Mouse (Mus musculus) limb, embryonic 11.5 days (tissue): ENCODE data around the gene Snn. TPM values are rescaled to one million over a fixed set of nuclear protein-coding genes. Genes with fewer than 3 reads are reported as not detected.

Source experiments
- ATAC-seq: fragments of 200-750 bp; cut with Nextera tagmentation; 2 replicates; pipeline ENCODE4 v1.8.0; 2017; ENCODE audit warnings: low read depth; ENCODE audit not compliant: insufficient number of reproducible peaks, low FRiP score, low TSS enrichment
- DNase-seq: peaks from one replicate; pipeline ENCODE4 v3.0.0-alpha.2; 2015; ENCODE audit warnings: low spot score
- H3K27ac ChIP-seq: fragments of 300-500 bp; sonication (generic); replicated peaks from 2 replicates; pipeline ENCODE4 v1.5.1; 2014; ENCODE audit warnings: low read depth, mild to moderate bottlenecking, low read length
- H3K27me3 ChIP-seq: fragments of 300-500 bp; sonication (generic); 2 replicates; pipeline ENCODE4 v1.6.1; 2014; ENCODE audit warnings: mild to moderate bottlenecking, low read length, mixed read lengths; ENCODE audit not compliant: control insufficient read depth, insufficient read depth
- H3K36me3 ChIP-seq: fragments of 300-500 bp; sonication (generic); 2 replicates; pipeline ENCODE4 v1.6.1; 2014; ENCODE audit warnings: mild to moderate bottlenecking, low read length, moderate library complexity, mixed read lengths; ENCODE audit not compliant: control insufficient read depth, insufficient read depth
- H3K4me1 ChIP-seq: fragments of 300-500 bp; sonication (generic); 2 replicates; pipeline ENCODE4 v1.6.1; 2014; ENCODE audit warnings: low read length, mixed read lengths; ENCODE audit not compliant: control insufficient read depth, insufficient read depth
- H3K4me2 ChIP-seq: fragments of 300-500 bp; sonication (generic); 2 replicates; pipeline ENCODE4 v1.6.1; 2014; ENCODE audit warnings: low read depth, mild to moderate bottlenecking, moderate library complexity; ENCODE audit not compliant: severe bottlenecking
- H3K4me3 ChIP-seq: fragments of 300-500 bp; sonication (generic); 2 replicates; pipeline ENCODE4 v1.5.1; 2014; ENCODE audit warnings: low read depth, low read length
- H3K9ac ChIP-seq: fragments of 300-500 bp; sonication (generic); 2 replicates; pipeline ENCODE4 v1.6.1; 2014; ENCODE audit warnings: mild to moderate bottlenecking, low read length
- H3K9me3 ChIP-seq: fragments of 300-500 bp; sonication (generic); 2 replicates; pipeline ENCODE4 v1.6.1; 2016; ENCODE audit warnings: low read length; ENCODE audit not compliant: control insufficient read depth
- WGBS: fragments of 180-500 bp; shearing (Covaris S2); extraction: QIAGEN DNeasy Blood & Tissue Kit; methylation state at CpG from one replicate; pipeline ENCODE4 v1.1.7; 2014; 5-methylcytosine and 5-hydroxymethylcytosine counted together
- polyA plus RNA-seq: library from polyadenylated mRNA; unstranded; fragments of >200 nt; fragmentation: Nextera tagmentation; extraction: Ambion mirVana; gene quantifications from 2 replicates; pipeline ENCODE4 v1.2.1, GENCODE M21; 2014

The Snn gene
- polyA plus RNA-seq, 1 experiment from 2014 or later = 54.2 TPM

DNA sequence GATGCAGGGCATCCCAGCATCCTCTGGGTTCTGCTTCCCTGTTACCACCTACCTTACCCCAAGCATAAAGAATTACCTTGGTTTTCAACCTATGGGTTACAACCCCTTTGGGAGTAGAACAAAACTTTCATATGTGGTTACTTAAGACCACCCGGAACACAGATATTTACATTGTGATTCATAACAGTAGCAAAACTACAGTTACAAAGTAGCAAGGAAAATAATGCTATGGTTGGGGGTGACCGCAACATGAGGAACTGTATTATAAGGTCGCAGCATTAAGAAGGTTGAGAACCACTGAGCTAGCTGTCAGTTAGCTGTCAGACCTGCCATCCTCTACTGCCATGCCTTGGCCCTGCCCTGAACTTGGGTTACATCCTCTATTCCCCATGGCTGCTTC lies 7.9 kb downstream of the Snn start:
- H3K4me1 ChIP-seq = peaks cover 19% of the 10 kb centered on the region
- H3K4me2 ChIP-seq = no peak overlapping the region
- DNase-seq (no peak), ATAC-seq (no peak)
- H3K9me3 ChIP-seq = no peaks in the 10 kb centered on the region
- no peak overlapping the region for H3K27ac ChIP-seq
- H3K9ac ChIP-seq = no peak overlapping the region; the same call in 1 of the 2 replicates
- H3K36me3 ChIP-seq = peaks cover 3% of the 10 kb centered on the region; the same call in 1 of the 2 replicates
- 96% methylated on average over 3 of the region's 3 CpGs for WGBS
- no peaks in the 10 kb centered on the region for H3K27me3 ChIP-seq
- no peak overlapping the region for H3K4me3 ChIP-seq

- Histone ChIP-seq H3K36me3 (peaks cover 8% of the 10 kb centered on the region; the same call in 1 of the 2 replicates), H3K4me2 (no peak overlapping the region), H3K9ac (no peak overlapping the region), H3K4me3 (no peak overlapping the region), H3K27me3 (no peaks in the 10 kb centered on the region), H3K4me1 (peaks cover 19% of the 10 kb centered on the region), H3K9me3 (no peaks in the 10 kb centered on the region), H3K27ac (no peak overlapping the region)
- WGBS = 82% methylated on average over 6 of the region's 6 CpGs
- ATAC-seq (no peak), DNase-seq (no peak)
Observed at GRCm38 (mm10) chr16:11069271-11069670, 8.5 kb downstream of the Snn start.

DNA sequence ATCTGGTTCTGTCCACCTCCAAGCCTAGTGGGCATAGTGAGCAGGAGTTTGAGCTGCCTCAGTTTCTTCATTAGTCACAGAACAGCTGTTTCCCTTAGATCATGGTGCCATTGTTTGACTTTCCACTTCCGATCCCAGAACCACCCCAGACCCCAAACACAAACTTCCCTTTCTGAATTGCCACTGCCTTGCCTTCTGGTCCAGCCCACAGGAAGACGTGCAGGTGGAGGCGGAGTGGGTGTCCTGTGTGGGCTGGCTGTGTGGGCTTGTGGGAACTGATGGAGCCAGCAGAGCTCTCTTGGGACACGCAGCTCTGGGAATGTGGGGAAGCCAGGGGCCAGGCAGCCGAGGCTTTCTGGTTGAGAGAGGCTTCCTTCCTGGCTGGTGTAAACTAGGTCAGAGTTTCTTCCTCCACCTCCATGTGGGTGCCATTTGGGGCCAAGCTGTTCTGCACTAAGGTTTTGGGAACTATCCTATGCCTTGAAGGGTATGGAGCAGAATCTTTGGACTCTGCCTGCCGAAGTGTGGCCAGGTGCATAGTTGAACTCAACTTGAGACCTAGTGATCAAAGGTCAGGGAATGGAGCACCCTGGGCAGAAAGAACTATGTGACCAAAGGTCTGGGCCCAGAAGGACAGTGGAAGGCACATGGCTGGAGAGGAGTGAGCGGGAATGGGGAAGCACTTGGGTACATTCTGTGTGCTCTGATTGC lies 9.1 kb downstream of the Snn start:
- no peak overlapping the region for H3K4me3 ChIP-seq
- no peak overlapping the region for H3K9ac ChIP-seq
- no peaks in the 10 kb centered on the region for H3K27me3 ChIP-seq
- WGBS = 91% methylated on average over 7 of the region's 7 CpGs
- H3K36me3 ChIP-seq = peaks cover 8% of the 10 kb centered on the region; the same call in 1 of the 2 replicates
- H3K4me2 ChIP-seq = no peak overlapping the region
- DNase-seq (no peak), ATAC-seq (no peak)
- H3K4me1 ChIP-seq = peaks cover 19% of the 10 kb centered on the region
- no peaks in the 10 kb centered on the region for H3K9me3 ChIP-seq
- no peak overlapping the region for H3K27ac ChIP-seq

DNA sequence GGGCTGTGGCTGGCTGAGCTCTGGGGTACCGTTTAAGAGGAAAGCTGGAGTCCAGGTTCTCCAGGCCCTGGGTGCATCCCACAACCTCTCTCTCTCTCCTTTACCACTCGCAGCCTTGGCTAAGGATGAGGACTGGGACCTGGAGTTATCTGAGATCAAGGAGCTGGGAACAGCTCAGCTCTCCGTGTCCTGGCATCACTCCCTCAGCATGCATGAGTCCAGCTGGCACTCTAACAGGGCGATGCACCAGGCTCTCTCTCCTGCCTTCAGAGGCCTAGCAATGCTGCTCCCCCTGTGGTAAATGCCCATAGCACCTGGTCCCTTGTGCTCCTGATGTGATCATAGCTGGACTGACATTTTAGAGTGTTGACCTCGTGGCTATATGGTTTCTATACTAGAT lies 10.4 kb downstream of the Snn start:
- Histone ChIP-seq H3K4me1 (peaks cover 19% of the 10 kb centered on the region), H3K27me3 (no peaks in the 10 kb centered on the region), H3K9me3 (no peaks in the 10 kb centered on the region), H3K27ac (no peak overlapping the region), H3K4me2 (no peak overlapping the region), H3K36me3 (peaks cover 16% of the 10 kb centered on the region), H3K4me3 (no peak overlapping the region), H3K9ac (no peak overlapping the region)
- DNase-seq (no peak), ATAC-seq (no peak)
- 88% methylated on average over 5 of the region's 5 CpGs for WGBS

- Histone ChIP-seq H3K4me3 (no peak overlapping the region), H3K9me3 (no peaks in the 10 kb centered on the region), H3K4me1 (peaks cover 19% of the 10 kb centered on the region), H3K27me3 (no peaks in the 10 kb centered on the region), H3K27ac (no peak overlapping the region), H3K9ac (no peak overlapping the region), H3K4me2 (no peak overlapping the region), H3K36me3 (peaks cover 16% of the 10 kb centered on the region)
- DNase-seq = no peak
- no peak for ATAC-seq
- WGBS = 83% methylated on average over 4 of the region's 4 CpGs
Observed at GRCm38 (mm10) chr16:11071887-11072286, 11.1 kb downstream of the Snn start.

DNA sequence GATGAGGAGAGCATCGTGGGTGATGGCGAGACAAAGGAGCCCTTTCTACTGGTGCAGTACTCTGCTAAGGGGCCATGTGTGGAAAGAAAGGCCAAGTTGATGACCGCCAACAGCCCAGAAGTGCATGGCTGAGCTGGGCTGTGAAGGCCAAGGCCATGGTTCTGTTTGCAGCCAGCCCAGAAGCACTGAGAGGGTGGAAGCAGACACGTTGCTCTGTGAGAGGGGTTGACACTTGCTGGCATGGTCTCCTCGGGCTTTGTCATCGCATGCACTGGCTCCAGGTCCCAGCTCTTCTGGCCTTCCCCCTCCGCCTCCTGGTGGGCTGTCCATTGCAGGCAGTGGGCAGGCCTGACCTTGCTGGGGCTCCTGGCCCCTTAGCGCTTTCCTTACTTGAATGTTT lies 11.7 kb downstream of the Snn start:
- H3K9ac ChIP-seq = no peak overlapping the region
- no peaks in the 10 kb centered on the region for H3K9me3 ChIP-seq
- ATAC-seq (no peak), DNase-seq (no peak)
- H3K36me3 ChIP-seq = peaks cover 16% of the 10 kb centered on the region
- no peak overlapping the region for H3K4me2 ChIP-seq
- peaks cover 17% of the 10 kb centered on the region for H3K4me1 ChIP-seq
- 84% methylated on average over 8 of the region's 8 CpGs for WGBS
- H3K27me3 ChIP-seq = no peaks in the 10 kb centered on the region
- H3K27ac ChIP-seq = no peak overlapping the region
- no peak overlapping the region for H3K4me3 ChIP-seq

DNA sequence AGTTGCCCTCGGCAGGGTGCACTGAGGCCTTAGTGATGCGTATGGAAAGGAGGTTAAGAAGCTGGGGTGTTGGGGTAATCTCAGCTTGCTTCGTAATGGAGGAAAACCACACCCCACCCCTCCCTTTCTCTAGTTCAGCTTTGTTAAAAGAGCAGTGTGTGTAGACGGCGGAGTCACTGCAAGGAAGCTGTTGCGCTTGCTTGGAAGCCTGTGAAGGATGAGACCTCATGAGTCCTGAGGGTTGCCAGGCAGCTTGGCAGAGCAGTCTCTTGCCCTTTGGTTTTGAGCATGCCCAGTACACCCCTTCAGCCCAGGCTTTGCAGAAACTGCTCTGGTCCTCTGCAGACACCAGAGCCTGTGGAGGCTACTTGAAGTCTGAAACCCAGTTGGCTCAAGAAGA lies 12.3 kb downstream of the Snn start:
- Histone ChIP-seq H3K36me3 (peaks cover 16% of the 10 kb centered on the region), H3K9ac (no peak overlapping the region), H3K4me1 (peaks cover 11% of the 10 kb centered on the region), H3K4me2 (no peak overlapping the region), H3K4me3 (no peak overlapping the region), H3K27me3 (no peaks in the 10 kb centered on the region), H3K9me3 (no peaks in the 10 kb centered on the region), H3K27ac (no peak overlapping the region)
- ATAC-seq = no peak
- 83% methylated on average over 6 of the region's 6 CpGs for WGBS
- DNase-seq = no peak

- WGBS = 92% methylated on average over 9 of the region's 9 CpGs
- Histone ChIP-seq H3K4me1 (no peaks in the 10 kb centered on the region), H3K27me3 (no peaks in the 10 kb centered on the region), H3K4me3 (no peak overlapping the region), H3K4me2 (no peak overlapping the region), H3K27ac (no peak overlapping the region), H3K9ac (no peak overlapping the region), H3K9me3 (no peaks in the 10 kb centered on the region), H3K36me3 (peaks cover 19% of the 10 kb centered on the region)
- DNase-seq = no peak
- ATAC-seq = no peak
Observed at GRCm38 (mm10) chr16:11077601-11078201, 17.0 kb downstream of the Snn start.
